Mouse (Mus musculus): ENCODE measurements around the gene Sun1. TPM values are rescaled to one million over a fixed set of nuclear protein-coding genes. Genes with fewer than 3 reads are reported as not detected.

Sun1 gene
- total RNA-seq (2023), result 10 to 100 TPM; 65.4 to 70.0 TPM

DNA sequence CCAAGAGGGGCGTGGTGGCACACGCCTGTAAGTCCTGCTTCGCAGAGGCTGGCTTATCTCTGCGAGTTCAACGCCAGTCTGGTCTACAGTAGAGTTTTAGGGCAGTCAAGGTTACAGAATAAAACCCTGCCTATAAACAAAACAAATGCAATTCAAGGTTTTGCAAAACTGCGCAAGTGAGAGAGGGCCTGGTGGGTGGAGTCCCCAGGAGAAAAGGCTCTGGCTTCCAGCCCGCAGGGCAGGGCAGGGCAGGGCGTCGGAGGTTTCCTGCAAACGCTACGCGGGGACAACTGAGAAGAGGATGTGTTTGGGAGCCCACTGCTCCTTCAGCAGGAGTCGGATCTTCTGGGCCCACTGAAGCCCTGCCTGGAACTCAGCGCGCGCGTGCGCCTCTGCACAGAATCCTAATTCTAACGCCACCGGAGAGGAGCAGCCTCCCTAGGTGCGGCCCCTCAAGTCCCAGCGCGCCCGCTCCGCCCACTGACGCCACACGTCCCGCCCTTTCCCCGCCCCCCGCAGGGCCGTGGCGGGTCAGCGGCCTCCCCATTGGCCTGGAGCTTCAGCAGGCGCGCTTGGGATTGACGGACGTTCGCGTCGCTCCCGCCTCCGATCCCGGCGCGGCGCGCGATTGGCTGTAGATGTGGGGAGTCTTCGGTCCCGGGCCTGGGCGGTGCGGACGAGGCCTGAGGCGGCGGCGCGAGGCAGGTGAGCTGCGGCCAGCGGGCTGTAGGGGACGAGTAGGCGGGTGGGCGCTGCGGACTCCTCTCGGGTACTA, at the start of gene Sun1:
TSS of gene Sun1 (plus strand) at position 643 of the 775 bp plus-strand sequence.

DNA sequence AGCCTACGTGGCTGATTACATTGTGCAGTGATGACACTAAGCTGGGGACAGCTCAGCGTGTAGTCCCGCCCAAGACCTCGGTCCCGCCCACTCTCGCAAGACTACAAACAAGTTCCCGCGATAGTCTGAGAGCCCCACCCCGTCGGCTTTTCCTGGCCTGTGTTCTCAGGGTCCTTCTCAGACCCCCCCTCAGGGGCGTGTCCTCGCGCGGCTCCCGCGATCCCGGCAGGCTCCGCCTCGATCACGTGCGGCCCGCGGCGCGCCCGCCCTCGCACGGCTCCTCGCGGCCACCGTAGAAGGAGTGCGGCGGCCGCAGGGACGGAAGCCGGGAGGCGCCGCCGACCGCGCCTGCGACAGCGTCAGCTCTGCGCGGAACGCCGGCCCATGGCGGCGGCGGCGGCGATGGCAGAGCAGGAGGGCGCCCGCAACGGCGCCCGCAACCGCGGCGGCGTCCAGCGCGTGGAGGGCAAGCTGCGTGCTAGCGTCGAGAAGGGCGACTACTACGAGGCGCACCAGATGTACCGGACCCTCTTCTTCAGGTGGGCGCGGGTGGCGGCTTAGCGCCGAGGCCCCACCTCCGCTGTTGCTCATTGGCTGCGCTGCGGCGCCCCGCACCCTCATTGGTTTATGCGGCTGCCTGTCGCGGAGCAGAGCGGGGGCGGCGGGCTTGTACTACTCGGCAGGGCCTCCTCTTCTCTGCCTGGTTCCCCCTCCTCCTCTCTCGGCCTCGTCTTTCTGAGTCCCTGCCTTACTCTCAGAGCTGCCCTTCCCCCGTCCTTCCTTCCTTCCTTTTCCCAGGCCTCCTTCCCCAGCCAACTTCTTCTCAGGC, 51.9 kb downstream of the Sun1 start, which contains the start of gene Get4:
TSS of gene Get4 (plus strand) at position 244 of the 829 bp plus-strand sequence.

Other genes starting within 250 kb of the Sun1 start
- under 1 TPM; 0.40 to 0.81 TPM for gene Pdgfa, start 203.3 kb upstream of the Sun1 start, total RNA-seq (2023)
- gene Prkar1b, start 50.6 kb upstream of the Sun1 start, total RNA-seq (2023), result under 1 TPM; 0.22 to 0.90 TPM
- 1 to 10 TPM; 4.8 to 6.3 TPM for gene Dnaaf5, start 50.4 kb upstream of the Sun1 start, total RNA-seq (2023)
- gene Get4, start 51.7 kb downstream of the Sun1 start, total RNA-seq (2023), result 10 to 100 TPM; 33.1 to 37.5 TPM
- 10 to 100 TPM; 83.4 to 92.6 TPM for gene Adap1, start 125.0 kb downstream of the Sun1 start, total RNA-seq (2023)
- gene Cox19, start 150.8 kb downstream of the Sun1 start, total RNA-seq (2023), result 10 to 100 TPM; 25.0 to 27.5 TPM
- gene Cyp2w1, start 152.0 kb downstream of the Sun1 start, total RNA-seq (2023), result not detected
- 1 to 10 TPM; 8.6 to 9.9 TPM for gene Gpr146, start 177.1 kb downstream of the Sun1 start, total RNA-seq (2023)
- 10 to 100 TPM; 24.6 to 27.5 TPM for gene C130050O18Rik, start 204.6 kb downstream of the Sun1 start, total RNA-seq (2023)
- under 1 TPM; 0.26 to 0.68 TPM for gene Gper1, start 222.5 kb downstream of the Sun1 start, total RNA-seq (2023)

Data from neutrophil, adult 83 days (primary cell).